Mouse (Mus musculus): ENCODE measurements around the gene Chd5. TPM values are rescaled to one million over a fixed set of nuclear protein-coding genes. Genes with fewer than 3 reads are reported as not detected.

Gene Chd5
- total RNA-seq, 2 experiments from 2014 or later, result 0.17 to 0.18 TPM

Other genes with a start within 250 kb of the Chd5 start
- gene Tnfrsf25, start 222.7 kb upstream of the Chd5 start, total RNA-seq (2021), result 1 to 10 TPM in 1 of 2 experiments, under 1 TPM in 1; 0.88 to 2.2 TPM
- 1 to 10 TPM; 1.5 to 1.8 TPM for gene Espn, start 186.3 kb upstream of the Chd5 start, total RNA-seq (2021)
- not detected for gene Hes2, start 179.8 kb upstream of the Chd5 start, total RNA-seq (2021)
- 10 to 100 TPM; 54.3 to 58.4 TPM for gene Acot7, start 160.5 kb upstream of the Chd5 start, total RNA-seq (2021)
- gene Gpr153, start 64.4 kb upstream of the Chd5 start, total RNA-seq (2021), result 10 to 100 TPM; 30.1 to 30.6 TPM
- not detected for gene Hes3, start 47.0 kb upstream of the Chd5 start, total RNA-seq (2021)
- 10 to 100 TPM; 32.1 to 33.3 TPM for gene Icmt, start 41.4 kb upstream of the Chd5 start, total RNA-seq (2021)
- gene Rnf207, start 19.7 kb upstream of the Chd5 start, total RNA-seq (2021), result 100 to 1,000 TPM; 105 to 116 TPM
- 100 to 1,000 TPM; 312 to 319 TPM for gene Rpl22, start 12.9 kb upstream of the Chd5 start, total RNA-seq (2021)
- gene Nphp4, start 138.1 kb downstream of the Chd5 start, total RNA-seq (2021), result 1 to 10 TPM; 1.5 to 2.6 TPM
- 1 to 10 TPM; 2.3 to 2.4 TPM for gene Kcnab2, start 139.2 kb downstream of the Chd5 start, total RNA-seq (2021)

Measured in heart, postnatal 4 days (tissue).